Mouse (Mus musculus): ENCODE measurements around the gene Lrrc26. TPM values are rescaled to one million over a fixed set of nuclear protein-coding genes. Genes with fewer than 3 reads are reported as not detected.
A peak's percentile ranks its signal among the peaks of the same experiment; 100 is the strongest.

The Lrrc26 gene
- polyA plus RNA-seq, 1 experiment: not detected

GRCm38 (mm10) chr2:25291184-25292053 is 1.7 kb downstream of the Lrrc26 start:
- 0 out of 2 replicates have a peak overlapping the region, but pooled peaks have one; percentile 22 for H3K27ac ChIP-seq (ENCODE audit: insufficient read depth, low read length)
- no peak overlapping the region for H3K4me3 ChIP-seq (ENCODE audit: insufficient read depth, low read length)

GRCm38 (mm10) chr2:25292054-25292544 is 2.4 kb downstream of the Lrrc26 start:
- no peak overlapping the region for H3K4me3 ChIP-seq (ENCODE audit: insufficient read depth, low read length)
- H3K27ac ChIP-seq (ENCODE audit: insufficient read depth, low read length): no peak overlapping the region
- TF ChIP-seq CTCF (IDR thresholded peaks at IDR 0.05; ENCODE audit: extremely low read depth, insufficient read depth, low read length): no peak
- H3K4me1 ChIP-seq (ENCODE audit: control insufficient read depth, insufficient read depth, low read length): peaks cover 3% of the 10 kb centered on the region; the same call in 1 of the 2 replicates

More at GRCm38 (mm10) chr2:25291184-25292053, 1.7 kb downstream of the Lrrc26 start:
- TF ChIP-seq POLR2A (IDR thresholded peaks at IDR 0.05; ENCODE audit: extremely low read depth, insufficient read depth, low read length) (no peak), CTCF (IDR thresholded peaks at IDR 0.05; ENCODE audit: extremely low read depth, insufficient read depth, low read length) (no peak)
- H3K4me1 ChIP-seq (ENCODE audit: control insufficient read depth, insufficient read depth, low read length): peaks cover 3% of the 10 kb centered on the region; the same call in 1 of the 2 replicates

- peak; percentile 62 for TF ChIP-seq CTCF (IDR thresholded peaks at IDR 0.05; ENCODE audit: extremely low read depth, insufficient read depth, low read length)
- no peak for TF ChIP-seq POLR2A (IDR thresholded peaks at IDR 0.05; ENCODE audit: extremely low read depth, insufficient read depth, low read length)
- Histone ChIP-seq H3K4me3 (ENCODE audit: insufficient read depth, low read length) (no peak overlapping the region), H3K27ac (ENCODE audit: insufficient read depth, low read length) (no peak overlapping the region), H3K4me1 (ENCODE audit: control insufficient read depth, insufficient read depth, low read length) (peaks cover 3% of the 10 kb centered on the region; the same call in 1 of the 2 replicates)
Measured at GRCm38 (mm10) chr2:25292856-25293255, 3.1 kb downstream of the Lrrc26 start.

GRCm38 (mm10) chr2:25293706-25294105 is 4.0 kb downstream of the Lrrc26 start:
- TF ChIP-seq POLR2A (IDR thresholded peaks at IDR 0.05; ENCODE audit: extremely low read depth, insufficient read depth, low read length): no peak
- Histone ChIP-seq H3K4me1 (ENCODE audit: control insufficient read depth, insufficient read depth, low read length) (peaks cover 2% of the 10 kb centered on the region; the same call in 1 of the 2 replicates), H3K27ac (ENCODE audit: insufficient read depth, low read length) (no peak overlapping the region), H3K4me3 (ENCODE audit: insufficient read depth, low read length) (no peak overlapping the region)

GRCm38 (mm10) chr2:25297093-25297492 is 7.4 kb downstream of the Lrrc26 start:
- Histone ChIP-seq H3K27ac (ENCODE audit: insufficient read depth, low read length) (no peak overlapping the region), H3K4me3 (ENCODE audit: insufficient read depth, low read length) (no peak overlapping the region), H3K4me1 (ENCODE audit: control insufficient read depth, insufficient read depth, low read length) (no peaks in the 10 kb centered on the region)
- TF ChIP-seq POLR2A (IDR thresholded peaks at IDR 0.05; ENCODE audit: extremely low read depth, insufficient read depth, low read length) (no peak), CTCF (IDR thresholded peaks at IDR 0.05; ENCODE audit: extremely low read depth, insufficient read depth, low read length) (no peak)

- no peak overlapping the region for H3K27ac ChIP-seq (ENCODE audit: insufficient read depth, low read length)
- TF ChIP-seq CTCF (IDR thresholded peaks at IDR 0.05; ENCODE audit: extremely low read depth, insufficient read depth, low read length): no peak
- no peak for TF ChIP-seq POLR2A (IDR thresholded peaks at IDR 0.05; ENCODE audit: extremely low read depth, insufficient read depth, low read length)
- no peak overlapping the region for H3K4me3 ChIP-seq (ENCODE audit: insufficient read depth, low read length)
- H3K4me1 ChIP-seq (ENCODE audit: control insufficient read depth, insufficient read depth, low read length): no peaks in the 10 kb centered on the region
Measured at GRCm38 (mm10) chr2:25298046-25298445, 8.3 kb downstream of the Lrrc26 start.

DNA sequence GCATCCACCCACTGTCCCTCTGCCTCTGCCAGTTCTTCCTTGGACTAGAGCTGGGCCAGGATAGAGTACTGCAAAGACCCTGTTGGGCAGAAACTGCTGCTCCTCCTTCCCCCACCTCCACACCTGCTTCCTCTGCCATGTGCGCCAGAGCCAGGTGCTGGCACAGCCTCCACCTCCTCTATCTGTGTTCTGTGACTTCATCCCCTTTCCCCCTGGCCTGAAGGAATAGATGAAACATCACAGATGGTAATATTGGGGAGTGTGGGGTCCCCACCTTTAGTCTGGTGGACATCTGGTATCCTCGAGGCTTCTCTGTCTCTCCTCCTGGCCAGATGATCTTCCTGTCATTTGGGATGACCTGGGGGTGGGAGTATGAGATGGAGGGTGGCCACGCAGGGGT is 13.7 kb downstream of the Lrrc26 start:
- TF ChIP-seq CTCF (IDR thresholded peaks at IDR 0.05; ENCODE audit: extremely low read depth, insufficient read depth, low read length) (no peak), POLR2A (IDR thresholded peaks at IDR 0.05; ENCODE audit: extremely low read depth, insufficient read depth, low read length) (no peak)
- Histone ChIP-seq H3K4me1 (ENCODE audit: control insufficient read depth, insufficient read depth, low read length) (peaks cover 6% of the 10 kb centered on the region; the same call in 1 of the 2 replicates), H3K27ac (ENCODE audit: insufficient read depth, low read length) (no peak overlapping the region), H3K4me3 (ENCODE audit: insufficient read depth, low read length) (no peak overlapping the region)

DNA sequence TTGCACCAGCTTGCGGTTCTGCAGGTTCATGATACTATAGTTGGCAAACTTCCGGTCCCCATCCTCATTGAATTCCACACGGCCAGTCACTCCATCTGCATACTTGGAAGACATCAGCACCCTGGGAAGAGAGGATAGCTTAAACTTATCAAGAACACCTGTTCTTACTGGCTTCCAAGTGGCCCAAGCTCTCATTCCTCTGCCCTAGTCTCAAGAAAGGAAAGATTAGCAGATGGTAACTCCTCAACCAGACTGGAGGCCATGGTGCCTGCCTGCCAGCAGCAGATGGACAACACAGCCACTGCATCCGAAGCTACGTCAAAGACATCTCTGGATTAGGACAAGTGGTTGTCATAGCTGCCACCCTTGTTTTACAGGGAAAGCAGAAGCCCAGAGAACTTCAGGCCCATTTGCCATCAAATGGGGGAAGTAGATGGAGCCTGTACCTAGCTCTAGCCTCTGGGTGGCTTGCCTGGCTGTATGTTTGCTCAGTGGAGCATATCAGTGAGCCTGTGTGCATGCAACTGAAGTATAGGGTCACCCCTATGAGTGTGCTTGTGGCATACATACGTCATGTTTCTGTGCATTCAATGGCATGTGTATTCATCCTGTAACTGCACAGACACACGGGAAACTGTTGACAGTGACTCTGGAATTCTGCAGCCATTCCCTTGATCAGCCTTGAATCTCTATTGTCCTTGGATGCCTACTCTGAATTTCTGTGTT is 14.4 kb downstream of the Lrrc26 start:
- H3K27ac ChIP-seq (ENCODE audit: insufficient read depth, low read length): no peak overlapping the region
- TF ChIP-seq CTCF (IDR thresholded peaks at IDR 0.05; ENCODE audit: extremely low read depth, insufficient read depth, low read length): no peak
- TF ChIP-seq POLR2A (IDR thresholded peaks at IDR 0.05; ENCODE audit: extremely low read depth, insufficient read depth, low read length): no peak
- H3K4me3 ChIP-seq (ENCODE audit: insufficient read depth, low read length): no peak overlapping the region
- peaks cover 6% of the 10 kb centered on the region; the same call in 1 of the 2 replicates for H3K4me1 ChIP-seq (ENCODE audit: control insufficient read depth, insufficient read depth, low read length)

- H3K27ac ChIP-seq (ENCODE audit: insufficient read depth, low read length): no peak overlapping the region
- H3K4me1 ChIP-seq (ENCODE audit: control insufficient read depth, insufficient read depth, low read length): peaks cover 6% of the 10 kb centered on the region; the same call in 1 of the 2 replicates
- peak overlapping the region; percentile 10; the same call in 1 of the 2 replicates for H3K4me3 ChIP-seq (ENCODE audit: insufficient read depth, low read length)
- no peak for TF ChIP-seq CTCF (IDR thresholded peaks at IDR 0.05; ENCODE audit: extremely low read depth, insufficient read depth, low read length)
Measured at GRCm38 (mm10) chr2:25304657-25305541, 15.2 kb downstream of the Lrrc26 start.

All from cortical plate, adult 2 months (tissue).